Mouse (Mus musculus) neural tube, embryonic 13.5 days (tissue): ENCODE measurements around the gene Pcsk6. TPM values are rescaled to one million over a fixed set of nuclear protein-coding genes. Genes with fewer than 3 reads are reported as not detected.
"Not testable (repeated sequence)": the region's sequence is repeated elsewhere in the genome, so short reads cannot be mapped to it uniquely, and the experiment has no call there.

ENCODE experiments used
- ATAC-seq: fragments of 200-750 bp; cut with Nextera tagmentation; 2 replicates; pipeline ENCODE4 v1.8.0; 2017; ENCODE audit warnings: low read depth, mild to moderate bottlenecking, moderate TSS enrichment, moderate library complexity
- H3K27ac ChIP-seq: fragments of 300-500 bp; sonication (generic); replicated peaks from 2 replicates; pipeline ENCODE4 v1.5.1; 2015; ENCODE audit warnings: moderate library complexity, mild to moderate bottlenecking, inconsistent platforms
- H3K27me3 ChIP-seq: fragments of 300-500 bp; sonication (generic); 2 replicates; pipeline ENCODE4 v1.6.1; 2015; ENCODE audit warnings: mild to moderate bottlenecking, inconsistent platforms
- H3K36me3 ChIP-seq: fragments of 300-500 bp; sonication (generic); 2 replicates; pipeline ENCODE4 v1.6.1; 2015; ENCODE audit warnings: mild to moderate bottlenecking, inconsistent platforms
- H3K4me1 ChIP-seq: fragments of 300-500 bp; sonication (generic); replicated peaks from 2 replicates; pipeline ENCODE4 v1.6.1; 2015; ENCODE audit warnings: inconsistent platforms
- H3K4me2 ChIP-seq: fragments of 300-500 bp; sonication (generic); 2 replicates; pipeline ENCODE4 v1.6.1; 2015; ENCODE audit warnings: inconsistent platforms, mild to moderate bottlenecking, moderate library complexity
- H3K4me3 ChIP-seq: fragments of 300-500 bp; sonication (generic); 2 replicates; pipeline ENCODE4 v1.5.1; 2015; ENCODE audit warnings: mild to moderate bottlenecking, inconsistent platforms
- H3K9ac ChIP-seq: fragments of 300-500 bp; sonication (generic); 2 replicates; pipeline ENCODE4 v1.6.1; 2015; ENCODE audit warnings: moderate library complexity, mild to moderate bottlenecking, inconsistent platforms
- H3K9me3 ChIP-seq: fragments of 300-500 bp; sonication (generic); 2 replicates; pipeline ENCODE4 v1.6.1; 2016; ENCODE audit warnings: inconsistent platforms
- WGBS: fragments of 180-500 bp; shearing (Covaris S2); methylation state at CpG from one replicate; pipeline ENCODE4 v1.1.7; 2015; 5-methylcytosine and 5-hydroxymethylcytosine counted together
- polyA plus RNA-seq: library from polyadenylated mRNA; unstranded; fragments of >200 nt; fragmentation: Nextera tagmentation; extraction: Ambion mirVana; gene quantifications from 2 replicates; pipeline ENCODE4 v1.2.1, GENCODE M21; 2015

Gene Pcsk6
- polyA plus RNA-seq, 1 experiment from 2014 or later = 1.3 TPM

DNA sequence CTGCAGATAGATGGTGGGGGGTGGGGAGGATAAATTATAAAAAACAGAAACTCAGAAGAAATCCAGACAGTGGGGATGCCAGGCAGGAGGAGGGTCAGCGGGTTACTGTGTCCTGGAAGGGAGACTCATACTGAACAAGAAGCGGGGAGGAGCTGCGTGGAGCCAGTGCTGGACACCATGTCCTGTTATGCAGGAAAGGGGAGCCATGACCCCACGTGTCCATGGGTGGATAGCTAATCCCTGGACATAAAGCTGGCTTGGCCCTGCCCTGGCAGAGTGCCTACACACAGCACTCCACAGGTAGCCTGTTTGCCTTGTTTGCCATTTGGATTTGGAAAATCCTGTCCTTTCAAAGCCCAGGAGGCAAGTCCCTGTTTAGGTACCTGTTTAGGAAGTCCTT, 186.4 kb downstream of the Pcsk6 start:
- ATAC-seq = no peak
- Histone ChIP-seq H3K9me3 (no peaks in the 10 kb centered on the region), H3K9ac (no peak overlapping the region), H3K36me3 (no peaks in the 10 kb centered on the region), H3K27me3 (no peaks in the 10 kb centered on the region), H3K27ac (no peak overlapping the region), H3K4me1 (peaks cover 46% of the 10 kb centered on the region), H3K4me3 (no peak overlapping the region), H3K4me2 (no peak overlapping the region)
- 79% methylated on average over 4 of the region's 4 CpGs for WGBS

- Histone ChIP-seq H3K4me2 (no peak overlapping the region), H3K27ac (no peak overlapping the region), H3K36me3 (no peaks in the 10 kb centered on the region), H3K4me1 (peaks cover 41% of the 10 kb centered on the region), H3K27me3 (no peaks in the 10 kb centered on the region), H3K9me3 (no peaks in the 10 kb centered on the region), H3K4me3 (no peak overlapping the region), H3K9ac (no peak overlapping the region)
- ATAC-seq = no peak
- 80% methylated on average over 12 of the region's 12 CpGs for WGBS
Measured at GRCm38 (mm10) chr7:66048446-66049230, 187.1 kb downstream of the Pcsk6 start.

DNA sequence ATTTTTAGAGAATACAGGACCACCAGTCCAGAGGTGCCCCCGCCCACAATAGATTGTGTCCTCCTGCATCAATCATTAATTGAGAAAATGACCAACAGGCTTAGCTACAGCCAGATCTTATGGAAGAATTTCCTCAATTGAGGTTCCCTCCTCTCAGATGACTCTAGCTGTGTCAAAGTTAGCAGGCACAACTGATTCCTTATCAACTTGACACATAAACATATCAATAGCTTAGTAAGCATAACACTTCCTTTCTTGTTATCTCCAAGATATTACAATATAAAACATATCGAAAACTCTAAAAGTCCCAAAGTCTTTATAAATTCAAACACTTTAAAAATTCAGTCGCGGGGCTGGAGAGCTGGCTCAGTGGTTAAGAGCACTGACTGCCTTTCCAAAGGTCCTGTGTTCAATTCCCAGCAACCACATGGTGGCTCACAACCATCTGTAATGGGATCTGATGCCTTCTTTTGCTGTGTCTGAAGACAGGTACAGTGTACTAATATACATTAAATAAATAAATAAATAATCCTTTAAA, 192.5 kb downstream of the Pcsk6 start:
- Histone ChIP-seq H3K9me3 (no peaks in the 10 kb centered on the region), H3K36me3 (no peaks in the 10 kb centered on the region), H3K9ac (no peak overlapping the region), H3K4me3 (no peak overlapping the region), H3K27ac (no peak overlapping the region), H3K27me3 (no peaks in the 10 kb centered on the region), H3K4me2 (no peak overlapping the region), H3K4me1 (no peaks in the 10 kb centered on the region)
- no peak for ATAC-seq
- 90% methylated on average over 4 of the region's 4 CpGs for WGBS

- not testable (repeated sequence) for ATAC-seq
Measured at GRCm38 (mm10) chr7:66055356-66055755, 193.8 kb downstream of the Pcsk6 start.

GRCm38 (mm10) chr7:66058703-66059102, 197.2 kb downstream of the Pcsk6 start, which contains the start of gene Snrpa1:
TSS of gene Snrpa1 (plus strand) at chr7:66059003.
- no peak for ATAC-seq

More at GRCm38 (mm10) chr7:66055356-66055755, 193.8 kb downstream of the Pcsk6 start:
- H3K9me3 ChIP-seq, H3K27ac ChIP-seq, H3K36me3 ChIP-seq, H3K4me2 ChIP-seq, H3K27me3 ChIP-seq, H3K9ac ChIP-seq, H3K4me3 ChIP-seq, H3K4me1 ChIP-seq: not testable (repeated sequence)
- 15% methylated on average over 2 of the region's 2 CpGs for WGBS

DNA sequence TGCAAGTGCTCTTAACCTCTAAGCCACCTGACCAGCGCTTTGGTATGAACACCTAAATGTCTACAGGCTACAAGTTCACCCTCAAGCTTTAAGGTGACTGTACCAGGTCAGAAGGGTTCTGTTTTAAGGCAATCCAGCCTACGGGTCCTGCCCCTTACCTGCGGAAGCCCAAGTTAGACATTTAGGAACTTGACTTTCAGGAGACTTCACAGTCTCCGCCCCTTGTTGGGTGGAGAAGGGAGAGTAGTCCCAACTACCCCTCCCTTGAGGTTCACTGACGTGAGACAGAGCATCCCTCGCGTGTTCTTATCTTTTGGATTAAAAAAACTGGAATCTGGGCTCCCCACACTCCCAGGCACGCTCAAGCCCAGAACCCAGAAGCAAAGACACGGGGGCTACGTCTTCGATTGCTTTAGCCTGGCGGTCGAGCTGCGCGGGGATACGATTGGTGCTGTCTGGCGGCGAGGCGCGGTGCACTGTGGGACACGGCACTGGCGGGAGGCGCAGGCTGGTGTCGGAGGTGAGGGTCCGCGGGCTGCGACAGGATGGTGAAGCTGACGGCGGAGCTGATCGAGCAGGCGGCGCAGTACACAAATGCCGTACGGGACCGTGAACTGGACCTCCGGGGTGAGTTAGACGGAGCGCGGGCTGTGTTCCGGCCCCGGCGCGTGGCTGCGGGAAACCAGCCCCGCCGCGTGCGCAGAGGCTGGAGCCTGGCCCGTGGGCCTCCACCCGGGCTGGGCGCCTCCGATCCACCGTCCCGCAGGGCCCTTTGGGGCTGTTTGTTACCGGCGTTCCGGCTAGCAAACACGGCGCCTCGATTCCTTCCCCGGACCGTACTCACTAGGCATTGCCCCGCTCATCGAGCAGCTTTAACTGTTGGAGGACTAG, 198.8 kb downstream of the Pcsk6 start:
- ATAC-seq = peak; percentile 96
- H3K4me2 ChIP-seq = peak overlapping the region; percentile 94
- H3K27ac ChIP-seq = peak overlapping the region; percentile 34
- H3K27me3 ChIP-seq = no peaks in the 10 kb centered on the region
- peaks cover 26% of the 10 kb centered on the region for H3K36me3 ChIP-seq
- peak overlapping the region; percentile 80 for H3K9ac ChIP-seq
- WGBS = under 1% methylated on average over 64 of the region's 64 CpGs
- H3K9me3 ChIP-seq = no peaks in the 10 kb centered on the region
- peak overlapping the region; percentile 69 for H3K4me3 ChIP-seq
- peaks cover 22% of the 10 kb centered on the region for H3K4me1 ChIP-seq

More at GRCm38 (mm10) chr7:66058703-66059102, 197.2 kb downstream of the Pcsk6 start, which contains the start of gene Snrpa1:
- peak within 1 kb of the TSS; percentile 94 for H3K4me2 ChIP-seq
- peak within 1 kb of the TSS; percentile 80 for H3K9ac ChIP-seq
- peaks cover 22% of the 10 kb centered on the region for H3K4me1 ChIP-seq
- no peaks in the 10 kb centered on the region for H3K9me3 ChIP-seq
- H3K36me3 ChIP-seq = peaks cover 14% of the 10 kb centered on the region
- no peaks in the 10 kb centered on the region for H3K27me3 ChIP-seq
- H3K27ac ChIP-seq = no peak within 1 kb of the TSS
- 90% methylated on average over 1 of the region's 1 CpGs for WGBS
- H3K4me3 ChIP-seq = peak within 1 kb of the TSS; percentile 69

GRCm38 (mm10) chr7:66061057-66061456, 199.5 kb downstream of the Pcsk6 start:
- Histone ChIP-seq H3K4me2 (peak overlapping the region; percentile 94), H3K27me3 (no peaks in the 10 kb centered on the region), H3K4me1 (peaks cover 22% of the 10 kb centered on the region), H3K9ac (peak overlapping the region; percentile 80), H3K4me3 (peak overlapping the region; percentile 69), H3K9me3 (no peaks in the 10 kb centered on the region), H3K36me3 (peaks cover 32% of the 10 kb centered on the region), H3K27ac (no peak overlapping the region)
- ATAC-seq = no peak
- WGBS = 2% methylated on average over 14 of the region's 14 CpGs

GRCm38 (mm10) chr7:66076411-66076810, 214.9 kb downstream of the Pcsk6 start:
- no peak for ATAC-seq
- Histone ChIP-seq H3K4me3 (no peak overlapping the region), H3K4me1 (peaks cover 27% of the 10 kb centered on the region), H3K27me3 (no peaks in the 10 kb centered on the region), H3K9me3 (no peaks in the 10 kb centered on the region), H3K27ac (0 out of 2 replicates have a peak overlapping the region, but pooled peaks have one; percentile 19), H3K4me2 (no peak overlapping the region), H3K9ac (no peak overlapping the region), H3K36me3 (peaks cover 54% of the 10 kb centered on the region)
- WGBS = 60% methylated on average over 2 of the region's 2 CpGs

DNA sequence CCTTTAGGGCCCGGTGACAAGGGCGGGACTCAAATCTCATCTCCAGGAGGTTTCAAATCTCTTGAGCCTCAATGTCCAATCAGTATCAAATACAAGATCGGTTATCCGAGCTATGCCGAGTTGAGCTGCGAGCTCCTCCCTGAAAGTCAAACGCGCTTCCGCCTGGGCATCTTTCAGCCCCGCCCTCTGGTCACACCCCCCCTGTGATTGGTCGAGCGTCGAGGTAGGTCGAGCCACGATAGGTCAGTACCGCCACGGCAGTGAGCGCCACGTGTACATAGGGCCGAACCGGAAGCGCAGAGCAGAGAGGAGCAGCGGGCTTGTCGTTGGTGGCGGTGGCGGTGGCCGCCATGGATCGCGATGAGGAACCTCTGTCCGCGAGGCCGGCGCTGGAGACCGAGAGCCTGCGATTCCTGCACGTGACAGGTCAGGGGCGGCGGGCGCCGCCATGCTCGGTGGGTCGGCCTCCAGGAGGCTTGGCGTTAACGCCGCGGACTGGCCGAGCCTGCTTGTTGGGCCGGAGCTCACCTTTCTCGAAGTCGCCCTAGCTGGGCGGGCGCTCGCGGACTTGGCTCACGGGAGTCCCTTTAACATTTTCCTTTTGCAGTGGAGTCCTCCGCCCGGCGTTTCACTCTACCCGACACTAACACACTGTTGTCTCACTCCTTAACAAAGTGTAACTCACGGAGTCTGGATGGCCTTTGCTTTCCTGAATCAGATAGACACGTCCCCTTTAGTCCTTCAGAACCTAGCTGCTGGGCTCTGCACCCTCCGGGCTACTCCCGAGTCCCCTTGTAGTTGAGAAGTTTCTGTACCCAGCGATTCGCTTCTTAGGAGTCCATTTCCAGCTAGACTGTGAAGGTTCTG, 218.1 kb downstream of the Pcsk6 start, which contains the start of gene Selenos:
TSS of gene Selenos (plus strand) at position 286 of the 867 bp plus-strand sequence.
- peak within 1 kb of the TSS; percentile 94 for H3K4me2 ChIP-seq
- no peaks in the 10 kb centered on the region for H3K9me3 ChIP-seq
- H3K9ac ChIP-seq = peak within 1 kb of the TSS; percentile 82
- H3K4me1 ChIP-seq = peaks cover 35% of the 10 kb centered on the region
- peaks cover 45% of the 10 kb centered on the region for H3K36me3 ChIP-seq
- H3K4me3 ChIP-seq = peak within 1 kb of the TSS; percentile 84
- ATAC-seq = peak; percentile 100
- no peaks in the 10 kb centered on the region for H3K27me3 ChIP-seq
- peak within 1 kb of the TSS; percentile 82 for H3K27ac ChIP-seq
- under 1% methylated on average over 64 of the region's 65 CpGs for WGBS

DNA sequence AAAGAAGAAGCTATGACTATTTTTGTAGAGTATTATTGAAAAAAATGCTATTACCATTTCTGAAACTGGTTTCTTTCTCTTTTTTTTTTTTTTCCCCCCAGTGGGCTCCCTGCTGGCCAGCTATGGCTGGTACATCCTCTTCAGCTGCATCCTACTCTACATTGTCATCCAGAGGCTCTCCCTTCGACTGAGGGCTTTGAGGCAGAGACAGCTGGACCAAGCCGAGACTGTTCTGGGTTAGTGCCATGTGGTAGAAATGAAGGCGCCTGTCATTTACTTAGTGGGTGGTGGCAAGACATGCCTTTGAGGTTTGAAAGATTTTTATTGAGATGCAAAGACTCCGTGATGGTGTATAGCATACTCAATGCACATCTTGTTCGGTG, 218.7 kb downstream of the Pcsk6 start:
- H3K4me1 ChIP-seq = peaks cover 35% of the 10 kb centered on the region
- H3K9ac ChIP-seq = peak overlapping the region; percentile 82
- H3K9me3 ChIP-seq = no peaks in the 10 kb centered on the region
- H3K27me3 ChIP-seq = no peaks in the 10 kb centered on the region
- peak overlapping the region; percentile 84 for H3K4me3 ChIP-seq
- ATAC-seq = no peak
- H3K36me3 ChIP-seq = peaks cover 44% of the 10 kb centered on the region
- peak overlapping the region; percentile 82; the same call in 1 of the 2 replicates for H3K27ac ChIP-seq
- H3K4me2 ChIP-seq = peak overlapping the region; percentile 94
- 46% methylated on average over 5 of the region's 5 CpGs for WGBS

- Histone ChIP-seq H3K9ac (no peak overlapping the region), H3K9me3 (no peaks in the 10 kb centered on the region), H3K27me3 (no peaks in the 10 kb centered on the region), H3K4me1 (peaks cover 27% of the 10 kb centered on the region), H3K36me3 (peaks cover 62% of the 10 kb centered on the region), H3K4me2 (no peak overlapping the region), H3K27ac (no peak overlapping the region), H3K4me3 (no peak overlapping the region)
- WGBS = 89% methylated on average over 6 of the region's 6 CpGs
- ATAC-seq = no peak
Measured at GRCm38 (mm10) chr7:66083757-66084156, 222.2 kb downstream of the Pcsk6 start.
